Mouse (Mus musculus): Measurements from ENCODE around the gene Fbxw17.

DNA sequence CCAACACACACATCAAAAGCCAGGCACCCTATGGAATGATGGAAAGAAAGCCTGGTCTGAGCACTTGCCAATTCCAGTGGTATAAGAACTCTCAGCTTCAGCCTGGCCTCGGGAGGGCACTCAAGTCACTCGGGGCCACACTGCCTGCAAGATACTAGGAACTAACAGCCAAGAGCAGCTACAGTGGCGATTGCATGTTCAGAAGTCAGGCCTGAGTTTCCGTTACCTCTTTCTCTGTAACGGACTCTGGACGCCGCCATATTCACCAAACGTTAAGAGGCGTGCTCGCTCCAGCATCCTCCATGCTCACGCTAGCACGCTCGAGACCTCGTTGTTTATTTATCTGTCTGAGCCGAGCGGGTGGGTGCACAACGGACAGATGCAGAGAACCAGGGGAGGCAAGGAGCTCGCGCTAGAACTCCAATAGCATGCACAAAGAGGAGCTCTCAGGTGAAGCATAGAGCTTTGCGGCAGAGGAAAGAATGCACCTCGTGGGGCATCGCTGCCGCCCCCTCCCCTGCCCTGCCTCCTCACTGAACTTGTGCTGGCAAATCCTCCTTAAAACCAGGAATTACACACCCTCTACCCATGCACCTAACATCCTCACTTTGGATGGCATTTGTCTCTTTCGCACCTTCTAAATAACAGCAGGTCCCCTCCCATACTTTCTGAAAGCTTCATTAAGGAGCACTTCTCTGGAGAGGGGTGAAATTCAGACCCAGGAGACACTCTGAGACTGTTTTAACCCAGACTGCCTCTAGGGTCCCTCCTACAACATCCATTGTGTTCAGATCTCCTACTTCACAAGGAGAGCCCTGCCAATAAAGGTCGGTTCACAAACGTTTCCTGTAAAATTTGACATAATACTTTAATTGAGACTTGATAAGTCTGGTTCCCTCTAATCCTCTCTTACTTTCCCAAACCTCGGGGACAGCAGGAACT, 47.2 kb downstream of the Fbxw17 start:
- TF ChIP-seq TAL1 (IDR thresholded peaks at IDR 0.05; ENCODE audit: low read length) (no peak), GATA1 (IDR thresholded peaks at IDR 0.05; ENCODE audit: low read length) (no peak)
